Mouse (Mus musculus): Measurements from ENCODE around the gene Smim12.

Gene Smim12

DNA sequence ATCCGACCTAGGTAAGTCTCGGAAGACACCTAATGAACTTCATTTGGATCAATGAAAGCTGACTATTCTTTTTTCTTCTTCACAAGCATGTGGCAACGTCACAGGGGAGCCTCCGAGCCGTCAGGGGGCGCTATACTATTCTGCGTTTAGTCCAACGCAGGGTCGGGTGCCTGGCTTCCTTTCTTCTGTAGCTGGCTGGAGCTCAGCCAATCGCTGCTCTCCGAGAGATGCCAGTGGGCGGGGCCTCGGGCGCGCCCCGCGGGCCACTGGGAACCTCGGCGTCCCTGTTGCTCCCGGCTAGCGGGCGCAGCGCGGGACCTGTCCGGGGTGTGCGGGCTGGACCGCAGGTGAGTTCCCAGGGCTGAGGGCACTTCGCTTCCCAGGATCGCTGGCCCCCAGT is at the start of gene Smim12:
TSS of gene Smim12 (plus strand) at position 233 of the 400 bp plus-strand sequence.
- peak; percentile 99 to 100 for DNase-seq (ENCODE audit: low read depth in 2 of 2, low spot score in 2 of 2)

- no peak for DNase-seq (ENCODE audit: low read depth in 2 of 2, low spot score in 2 of 2)
Observed at GRCm38 (mm10) chr4:127194477-127195269, 48.9 kb upstream of the Smim12 start.

GRCm38 (mm10) chr4:127198609-127199008 is 45.0 kb upstream of the Smim12 start:
- DNase-seq (ENCODE audit: low read depth in 2 of 2, low spot score in 2 of 2), result no peak

GRCm38 (mm10) chr4:127199406-127199805 is 44.2 kb upstream of the Smim12 start:
- peak in 1 of 2 experiments; percentile 13 for DNase-seq (ENCODE audit: low read depth in 2 of 2, low spot score in 2 of 2)

GRCm38 (mm10) chr4:127200164-127200722 is 43.3 kb upstream of the Smim12 start:
- DNase-seq (ENCODE audit: low read depth in 2 of 2, low spot score in 2 of 2), result no peak

DNA sequence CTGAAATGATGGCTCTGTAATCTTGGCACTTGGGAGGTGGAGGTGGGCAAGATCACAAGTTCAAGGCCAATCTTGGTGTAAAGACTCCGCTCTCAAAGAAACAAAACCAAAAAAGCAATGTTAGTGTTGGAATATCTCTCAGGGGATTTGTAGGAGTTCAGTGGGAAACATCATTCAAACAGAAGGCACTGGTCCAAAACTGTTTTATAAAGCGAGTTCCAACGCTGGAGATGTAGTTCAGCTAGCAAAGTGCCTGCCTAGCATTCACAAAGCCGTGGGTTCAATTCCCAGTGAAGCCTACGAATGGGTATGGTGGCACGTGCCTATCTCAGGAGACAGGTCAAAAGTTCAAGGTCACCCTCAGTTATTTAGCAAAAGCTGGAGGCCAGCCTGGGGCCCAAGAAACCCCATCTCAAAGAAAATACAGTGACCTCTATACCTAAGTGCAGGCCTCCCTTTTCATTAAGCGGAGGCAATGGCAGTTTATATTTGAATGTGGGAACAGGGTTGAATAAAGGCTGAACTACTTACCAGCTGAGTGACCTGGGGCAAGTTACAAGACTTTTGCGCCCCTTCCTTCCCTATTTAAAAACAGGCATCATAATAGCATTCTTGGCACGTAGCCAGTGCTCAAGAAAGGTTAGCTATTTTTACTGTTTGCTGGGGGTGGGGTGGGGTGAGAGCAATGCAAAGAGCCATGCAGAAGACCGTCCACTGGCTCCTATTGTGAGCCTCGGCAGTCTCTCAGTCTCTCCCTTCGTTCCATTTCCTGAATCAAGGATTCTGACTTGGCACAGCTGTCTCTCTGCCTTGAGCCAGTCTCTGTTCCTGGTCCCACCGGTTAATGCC is 42.6 kb upstream of the Smim12 start:
- DNase-seq (ENCODE audit: low read depth in 2 of 2, low spot score in 2 of 2), result no peak

DNA sequence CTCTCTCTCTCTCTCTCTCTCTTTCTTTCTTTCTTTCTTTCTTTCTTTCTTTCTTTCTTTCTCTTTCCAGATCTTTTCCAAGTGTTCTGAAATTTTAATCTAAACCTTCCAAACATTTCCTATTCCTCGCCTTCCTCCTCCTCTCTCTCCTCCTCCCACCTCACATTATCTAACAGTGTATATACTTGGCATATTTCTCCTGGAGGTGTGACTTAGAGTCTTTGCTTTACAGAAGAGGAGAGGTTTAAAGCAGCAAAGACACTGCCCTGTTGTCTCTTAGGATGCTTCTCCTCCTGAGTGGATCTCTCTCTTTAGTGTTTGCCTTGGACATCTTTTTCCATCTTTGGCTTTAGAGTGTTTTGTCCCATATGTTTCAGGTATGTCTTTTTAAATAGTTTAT is 40.5 kb upstream of the Smim12 start:
- DNase-seq (ENCODE audit: low read depth in 2 of 2, low spot score in 2 of 2), result no peak

DNA sequence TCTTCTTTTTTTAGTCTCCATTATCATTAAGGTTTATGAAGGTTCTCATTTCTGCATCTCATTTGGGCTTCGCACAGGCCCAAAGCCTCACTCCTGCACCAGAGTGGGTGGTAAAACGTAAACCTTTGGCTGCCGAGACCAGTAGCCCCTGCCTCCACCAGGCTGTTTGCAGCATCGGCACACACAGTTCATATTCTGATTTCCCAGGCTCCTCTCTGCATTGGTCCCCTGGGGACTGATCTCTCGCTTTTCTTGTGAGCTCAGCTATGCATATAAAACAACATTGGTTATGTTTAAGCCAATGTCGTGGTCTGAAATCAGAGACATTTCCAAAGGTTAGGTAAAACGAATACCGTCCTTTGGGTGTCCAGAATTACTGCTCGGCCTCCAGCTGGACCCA is 32.3 kb upstream of the Smim12 start:
- DNase-seq (ENCODE audit: low read depth in 2 of 2, low spot score in 2 of 2), result no peak

DNA sequence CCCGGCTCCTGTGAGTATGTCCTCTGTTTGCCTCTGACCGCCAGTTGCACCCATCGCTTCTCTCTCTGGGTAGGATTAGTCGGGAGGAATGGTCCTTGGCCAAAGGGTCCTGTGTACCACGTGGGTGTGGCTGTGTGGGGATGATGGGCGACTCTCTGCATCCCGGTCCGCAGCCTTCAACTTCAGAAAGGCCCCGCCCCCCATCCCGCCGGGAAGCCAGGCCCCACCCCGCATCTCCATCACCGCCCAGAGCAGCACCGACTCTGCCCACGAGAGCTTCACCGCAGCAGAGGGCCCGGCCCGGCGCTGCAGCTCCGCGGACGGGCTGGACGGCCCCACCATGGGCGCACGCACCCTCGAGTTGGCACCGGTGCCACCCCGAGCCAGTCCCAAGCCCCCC is 29.1 kb upstream of the Smim12 start:
- DNase-seq (ENCODE audit: low read depth in 2 of 2, low spot score in 2 of 2), result no peak

DNA sequence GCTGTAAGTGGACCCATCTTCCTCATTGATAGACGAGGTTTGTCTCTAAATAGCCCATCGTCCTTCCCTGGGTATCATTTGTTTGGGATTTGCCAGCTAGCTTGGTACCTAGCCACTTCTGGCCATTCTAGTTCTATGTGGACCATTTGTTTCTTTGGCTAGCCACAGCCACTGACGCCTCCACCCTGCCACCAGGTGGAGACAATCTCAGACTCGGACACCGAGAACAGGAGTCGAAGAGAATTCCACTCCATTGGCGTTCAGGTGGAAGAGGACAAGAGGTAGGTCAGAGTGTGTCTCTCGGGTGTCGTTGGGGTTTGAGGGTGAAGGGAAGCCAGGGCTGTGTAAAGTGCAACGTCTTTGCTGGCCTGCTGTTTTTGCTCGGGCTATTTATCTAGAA is 28.5 kb upstream of the Smim12 start:
- no peak for DNase-seq (ENCODE audit: low read depth in 2 of 2, low spot score in 2 of 2)

DNA sequence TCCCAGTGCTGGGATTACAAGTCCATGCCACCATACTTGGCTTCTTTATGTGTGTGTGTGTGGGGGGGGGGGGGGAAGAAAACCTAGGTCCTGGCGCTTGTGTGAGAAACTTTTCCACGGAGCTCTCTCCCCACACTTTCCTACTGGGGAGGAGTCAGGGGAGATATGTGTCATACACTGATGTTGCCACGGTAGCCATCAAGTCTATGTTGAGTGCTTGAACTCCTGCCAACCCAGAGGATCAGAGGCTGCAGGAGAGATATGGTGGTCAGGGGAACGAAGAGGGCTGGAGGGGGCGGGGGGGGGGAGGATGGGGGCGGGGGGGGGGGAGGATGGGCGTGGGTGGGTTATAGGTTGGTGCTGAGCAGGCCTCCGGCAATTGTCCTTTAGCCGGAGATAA is 27.8 kb upstream of the Smim12 start:
- DNase-seq (ENCODE audit: low read depth in 2 of 2, low spot score in 2 of 2), result no peak

DNA sequence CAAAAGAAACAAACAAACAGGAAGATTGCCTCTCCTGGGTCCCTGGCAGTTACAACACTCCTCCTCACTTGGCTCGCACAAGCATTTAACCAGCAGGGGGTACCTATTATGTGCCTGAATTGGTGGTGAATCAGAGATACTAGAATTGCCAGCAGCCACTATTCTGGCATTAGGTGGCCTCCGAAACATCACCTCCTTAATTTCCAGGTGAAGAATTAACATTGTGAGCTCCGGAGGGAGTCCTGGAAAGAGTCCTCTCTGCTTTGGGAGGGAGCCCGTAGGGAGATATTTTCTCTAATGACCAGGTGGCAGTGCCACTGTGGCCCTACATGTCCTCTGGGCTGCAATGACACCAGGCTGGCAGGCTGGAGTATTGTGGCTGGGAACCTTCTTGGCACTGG is 27.3 kb upstream of the Smim12 start:
- DNase-seq (ENCODE audit: low read depth in 2 of 2, low spot score in 2 of 2), result no peak

DNA sequence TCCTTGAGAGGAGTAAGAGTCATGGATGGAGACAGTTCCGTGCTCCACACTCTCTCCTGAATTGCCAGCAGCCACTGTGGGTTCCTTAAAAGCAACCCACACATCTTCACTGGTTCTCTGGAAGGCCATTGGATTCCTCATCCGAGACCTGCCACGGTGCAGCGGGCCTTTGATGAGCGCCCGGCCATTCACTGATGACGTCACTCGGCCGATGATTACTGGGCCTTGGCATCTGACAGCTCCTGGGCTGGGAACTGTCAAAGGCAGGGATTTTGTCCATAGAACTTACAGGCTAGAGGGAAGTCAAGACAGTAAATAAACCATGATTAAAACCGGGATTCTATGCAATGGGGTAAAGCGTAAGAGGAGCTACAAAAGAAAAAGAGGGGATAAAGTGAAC is 26.5 kb upstream of the Smim12 start:
- DNase-seq (ENCODE audit: low read depth in 2 of 2, low spot score in 2 of 2), result no peak

DNA sequence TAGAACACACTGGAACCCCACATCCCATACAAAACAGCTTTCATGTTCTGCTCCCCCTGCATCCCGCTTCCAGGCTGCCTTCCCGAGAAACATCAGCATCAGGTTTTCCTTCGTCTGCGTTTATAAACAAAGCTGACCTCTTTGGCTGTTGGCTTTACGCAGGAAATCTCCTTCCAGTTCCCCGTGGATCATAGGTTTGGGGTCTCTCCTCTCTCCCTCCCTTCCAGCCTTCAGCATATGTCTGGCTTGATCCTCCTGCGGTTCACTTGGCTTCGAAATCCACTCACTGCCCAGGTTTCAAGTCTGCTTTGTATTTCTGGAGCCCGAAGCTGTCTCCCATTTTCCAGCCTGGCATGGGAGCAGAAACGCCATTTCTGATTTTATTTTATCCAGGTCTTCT is 20.3 kb upstream of the Smim12 start:
- no peak for DNase-seq (ENCODE audit: low read depth in 2 of 2, low spot score in 2 of 2)

DNA sequence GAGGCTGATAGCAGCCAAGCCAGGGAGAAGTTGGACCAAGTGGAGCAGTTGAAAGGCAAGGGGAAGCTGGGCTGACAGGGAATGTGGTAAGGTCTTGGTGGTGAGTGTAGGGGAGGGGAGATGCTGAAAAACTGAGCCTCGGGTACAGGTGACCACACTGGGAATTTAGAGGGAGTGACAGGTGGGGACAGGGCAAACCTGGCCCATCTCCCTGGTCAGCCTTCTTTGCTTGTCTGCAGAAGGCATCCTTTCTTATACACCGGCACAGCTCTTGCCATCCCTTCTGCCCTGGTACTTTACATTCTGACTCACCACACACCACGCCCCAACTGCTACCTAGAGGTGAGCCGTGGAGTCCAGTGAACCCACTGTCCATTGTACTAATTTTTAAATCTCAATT is 19.8 kb upstream of the Smim12 start:
- DNase-seq (ENCODE audit: low read depth in 2 of 2, low spot score in 2 of 2), result no peak

DNA sequence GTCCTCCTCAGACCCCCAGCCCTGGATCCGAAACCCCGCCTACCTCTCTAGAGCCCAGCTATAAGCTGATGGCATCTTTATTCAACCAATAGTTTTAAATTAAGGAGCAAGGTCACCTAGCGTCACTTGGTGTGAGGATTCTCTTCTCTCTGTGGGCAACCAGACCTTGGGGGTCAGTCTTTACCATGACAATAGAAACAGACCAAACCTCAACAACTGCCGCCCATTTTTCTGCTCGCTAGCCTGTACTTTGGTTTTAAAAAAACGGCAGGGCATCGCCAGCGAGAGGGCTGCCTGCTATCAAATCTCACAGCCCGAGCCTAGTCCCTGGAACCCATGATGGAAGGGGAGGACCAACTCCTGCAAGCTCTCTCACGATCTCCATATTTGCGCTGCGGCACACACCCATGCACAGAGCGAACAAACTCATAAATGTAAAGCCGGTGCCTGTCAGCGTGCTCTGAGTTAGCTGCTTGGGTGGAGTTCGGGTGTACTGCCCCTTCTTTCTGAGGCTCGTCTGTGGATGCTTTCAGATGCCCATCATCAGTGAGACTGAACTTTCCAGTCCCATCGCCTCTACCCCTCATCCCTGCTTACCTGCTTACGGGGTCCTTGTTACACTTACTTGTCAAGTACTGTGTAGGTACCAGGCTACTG is 19.0 kb upstream of the Smim12 start:
- DNase-seq (ENCODE audit: low read depth in 2 of 2, low spot score in 2 of 2), result no peak

DNA sequence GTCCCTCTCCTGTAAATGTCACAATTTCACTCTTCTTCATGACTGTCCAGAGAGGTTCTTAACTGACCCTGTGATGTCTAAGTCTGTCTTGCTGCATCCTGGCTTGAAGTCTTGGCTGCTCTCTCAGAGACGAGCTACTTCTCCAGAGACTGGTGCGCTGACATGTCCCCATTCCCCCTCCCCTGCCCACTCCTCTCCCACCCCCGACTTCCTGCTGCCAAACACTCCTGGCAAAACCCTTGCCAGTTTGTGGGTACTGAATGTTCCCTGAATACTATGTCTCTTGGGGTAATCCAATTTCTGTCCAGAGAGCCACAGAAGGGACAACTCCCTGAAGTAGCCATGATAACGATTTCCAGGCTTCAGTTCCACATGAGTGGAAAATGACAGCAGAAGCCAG is 17.5 kb upstream of the Smim12 start:
- DNase-seq (ENCODE audit: low read depth in 2 of 2, low spot score in 2 of 2), result no peak

- DNase-seq (ENCODE audit: low read depth in 2 of 2, low spot score in 2 of 2), result no peak
Observed at GRCm38 (mm10) chr4:127227051-127227673, 16.4 kb upstream of the Smim12 start.

DNA sequence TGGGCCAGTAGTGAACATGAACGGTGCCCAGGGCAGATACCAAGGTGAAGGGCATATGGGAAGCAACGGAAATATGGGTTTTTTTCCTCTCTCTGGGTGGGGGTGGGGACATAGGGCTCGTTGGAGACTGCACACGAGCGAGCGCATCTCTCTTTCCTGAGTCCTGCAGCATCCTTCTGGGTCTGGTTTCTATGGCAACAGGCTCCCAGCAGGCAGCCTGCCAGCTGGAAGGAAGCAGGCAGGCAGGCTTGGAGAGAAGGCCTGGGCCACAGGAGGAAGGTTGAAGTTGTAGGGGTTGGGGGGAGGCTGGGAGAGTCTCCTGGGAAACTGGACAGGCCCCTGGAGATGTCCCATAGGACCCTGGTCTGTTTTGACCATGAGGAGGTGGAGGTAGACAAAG is 11.6 kb upstream of the Smim12 start:
- no peak for DNase-seq (ENCODE audit: low read depth in 2 of 2, low spot score in 2 of 2)

- no peak for DNase-seq (ENCODE audit: low read depth in 2 of 2, low spot score in 2 of 2)
Observed at GRCm38 (mm10) chr4:127232551-127232950, 11.0 kb upstream of the Smim12 start.
